Mouse (Mus musculus): Measurements from ENCODE around the gene Pef1.

DNA sequence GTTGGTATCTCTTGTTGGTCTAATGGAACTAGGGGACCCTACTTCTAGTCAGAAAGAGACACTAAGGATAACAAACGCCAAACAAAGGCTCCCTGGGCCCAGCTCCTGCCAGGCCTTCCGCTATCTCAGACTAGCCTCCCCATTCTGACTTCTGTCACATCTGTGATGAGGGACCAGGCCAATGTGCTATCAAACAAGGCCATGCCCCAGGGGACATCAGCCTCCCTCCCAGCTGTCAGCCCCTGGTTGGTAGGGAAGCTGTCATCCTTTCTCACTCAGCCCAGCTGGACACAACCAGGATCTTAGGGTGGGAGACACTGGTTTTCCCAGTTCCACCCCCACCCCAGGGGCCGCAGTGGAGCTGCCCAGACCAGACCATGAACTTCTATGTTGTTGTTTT, 7.2 kb upstream of the Pef1 start:
- TF ChIP-seq MYOG (IDR thresholded peaks at IDR 0.05; ENCODE audit: control insufficient read depth in 1 of 3, insufficient read depth in 1 of 3, insufficient read length in 2 of 3, low read depth in 2 of 3): no peak
- no peak for TF ChIP-seq POLR2A (IDR thresholded peaks at IDR 0.05; ENCODE audit: insufficient read length, low read depth)

All from myocyte (in vitro differentiated cells).